Mouse (Mus musculus) left cerebral cortex, adult 11 months (tissue): ENCODE measurements around the gene Arhgap8.
"Not testable (repeated sequence)": the region's sequence is repeated elsewhere in the genome, so short reads cannot be mapped to it uniquely, and the experiment has no call there.

Source experiments
- DNase-seq: peaks from one replicate; pipeline ENCODE4 v3.0.0; 2022; ENCODE audit warnings: low spot score

Gene Arhgap8

DNA sequence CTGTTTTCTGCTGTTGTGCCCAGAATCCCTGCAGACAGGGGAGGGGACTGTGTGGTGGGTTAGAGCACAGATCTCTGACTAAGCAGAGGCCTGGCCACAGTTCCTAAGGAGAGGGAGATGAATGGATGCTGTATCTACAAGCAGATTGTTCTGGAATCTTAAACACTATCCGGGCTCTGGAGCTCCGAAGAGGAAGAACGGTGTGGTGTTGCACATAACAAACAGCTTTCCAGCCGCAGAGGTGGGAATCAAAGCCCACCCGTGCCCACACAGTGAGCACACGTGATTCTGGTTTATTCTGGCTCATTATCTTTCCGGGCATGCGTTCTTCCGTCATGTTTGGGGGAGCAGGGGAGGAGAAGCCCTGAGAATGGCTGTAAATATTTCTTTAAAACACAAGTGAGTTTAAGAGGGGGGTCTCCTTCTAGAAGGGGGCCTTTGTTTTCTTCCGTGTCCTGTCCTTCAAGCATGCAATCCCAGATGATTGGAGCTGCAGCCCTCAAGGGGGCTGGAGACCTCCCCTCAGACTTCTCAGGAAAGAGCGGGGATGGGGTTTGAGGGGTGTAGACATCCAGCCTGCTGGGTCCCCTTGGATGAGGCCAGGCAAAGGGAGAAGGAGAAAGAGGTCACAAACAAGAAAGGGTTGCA, 16.6 kb downstream of the Arhgap8 start:
- no peak for DNase-seq

DNA sequence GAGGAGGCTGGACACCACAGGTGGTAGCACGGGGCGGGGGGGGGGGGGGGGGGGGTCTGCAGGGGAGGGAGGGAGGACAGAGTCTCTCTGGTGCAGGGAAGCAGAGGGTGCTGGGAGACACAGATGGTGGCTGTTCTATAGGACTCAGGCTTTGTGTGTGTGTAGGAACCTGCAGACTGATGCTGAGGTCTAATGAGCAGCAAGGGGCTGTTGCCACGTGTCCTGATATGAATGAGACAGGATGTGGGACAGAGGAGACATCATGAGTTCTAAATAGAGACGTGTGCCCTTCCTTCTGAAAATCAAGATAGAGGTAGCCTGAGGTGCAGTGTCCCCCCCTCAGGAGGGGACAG, 17.1 kb downstream of the Arhgap8 start:
- DNase-seq, result no peak

- no peak for DNase-seq
Observed at GRCm38 (mm10) chr15:84738246-84738645, 18.4 kb downstream of the Arhgap8 start.

DNA sequence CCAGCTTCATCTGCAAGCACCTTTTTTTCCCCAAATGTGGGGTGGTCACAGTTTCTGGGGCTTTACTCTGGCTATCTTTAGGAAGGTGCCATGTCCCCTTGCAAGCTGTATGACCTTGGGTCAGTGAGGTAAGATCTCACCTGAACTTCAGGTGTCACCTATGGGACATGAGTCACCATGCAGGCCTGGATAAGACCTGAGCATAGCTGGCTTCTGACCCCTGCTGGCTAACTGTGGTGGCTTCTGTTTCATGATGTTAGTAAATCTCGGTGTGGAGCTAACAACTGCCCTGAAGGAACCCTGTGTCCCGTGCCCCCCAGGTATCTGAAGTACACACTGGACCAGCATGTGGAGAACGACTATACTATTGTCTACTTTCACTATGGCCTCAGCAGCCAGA, 21.7 kb downstream of the Arhgap8 start:
- DNase-seq, result no peak

DNA sequence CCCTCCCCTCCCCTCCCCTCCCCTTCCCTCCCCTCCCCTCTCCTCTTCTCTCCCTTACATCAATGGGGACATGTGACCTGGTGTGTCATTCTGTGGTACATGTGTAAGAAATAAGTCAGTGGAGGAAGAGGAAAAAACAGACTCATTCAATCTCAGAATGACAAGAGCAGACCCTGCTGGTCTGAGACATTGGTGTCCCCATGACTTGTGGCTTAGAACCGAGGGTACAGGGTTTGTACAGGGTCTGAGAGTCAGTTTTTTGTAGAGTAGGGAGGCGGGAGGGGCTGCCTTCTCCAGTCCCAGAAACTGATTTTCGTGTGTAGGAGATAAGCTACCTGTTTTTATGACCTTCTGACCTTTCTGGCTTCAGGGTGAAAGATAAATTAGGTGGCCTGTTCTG, 23.5 kb downstream of the Arhgap8 start:
- no peak for DNase-seq

GRCm38 (mm10) chr15:84744308-84744707, 24.5 kb downstream of the Arhgap8 start:
- DNase-seq, result no peak

- no peak for DNase-seq
Observed at GRCm38 (mm10) chr15:84745831-84746230, 26.0 kb downstream of the Arhgap8 start.

- DNase-seq, result peak; percentile 30
Observed at GRCm38 (mm10) chr15:84754987-84755386, 35.1 kb downstream of the Arhgap8 start.

DNA sequence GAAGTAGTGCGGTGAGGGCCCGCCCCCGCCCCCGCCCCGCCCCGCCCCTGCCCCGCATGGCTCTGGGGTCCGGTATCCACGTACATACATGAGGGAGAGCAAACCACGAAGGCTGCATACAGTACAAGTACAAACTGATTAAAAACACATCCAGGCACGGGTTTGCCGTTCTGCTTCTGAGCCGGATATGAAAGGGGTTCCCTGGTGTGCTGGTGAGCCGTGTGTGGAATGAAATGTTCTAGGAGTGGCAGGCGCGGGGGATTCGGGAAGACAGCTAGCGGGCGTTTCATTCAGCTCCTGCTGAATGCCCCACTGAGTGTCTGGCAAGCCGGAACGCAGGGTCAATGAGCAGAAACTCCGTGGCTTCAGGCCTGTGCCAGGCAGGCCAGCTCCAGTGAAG, 36.6 kb downstream of the Arhgap8 start:
- DNase-seq, result no peak

DNA sequence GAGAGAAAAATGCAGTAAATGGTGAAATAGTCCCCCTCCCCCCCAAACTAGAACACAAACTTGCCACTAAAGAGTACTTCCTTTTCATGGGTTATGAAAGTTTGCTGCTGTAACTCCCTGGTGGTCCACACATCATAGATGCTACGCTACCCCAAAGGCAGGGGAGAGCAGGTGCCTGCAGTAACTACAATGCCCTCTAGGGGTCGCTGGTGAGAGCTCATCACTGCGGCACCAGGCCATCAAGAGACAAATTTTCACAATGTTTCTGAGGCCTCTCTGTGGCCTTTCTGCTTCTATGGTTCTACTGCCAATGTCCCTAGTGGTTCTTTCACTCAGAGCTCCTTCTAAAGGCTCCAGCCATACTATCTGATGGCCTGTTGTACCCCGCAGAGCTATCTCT, 38.6 kb downstream of the Arhgap8 start:
- DNase-seq, result no peak

DNA sequence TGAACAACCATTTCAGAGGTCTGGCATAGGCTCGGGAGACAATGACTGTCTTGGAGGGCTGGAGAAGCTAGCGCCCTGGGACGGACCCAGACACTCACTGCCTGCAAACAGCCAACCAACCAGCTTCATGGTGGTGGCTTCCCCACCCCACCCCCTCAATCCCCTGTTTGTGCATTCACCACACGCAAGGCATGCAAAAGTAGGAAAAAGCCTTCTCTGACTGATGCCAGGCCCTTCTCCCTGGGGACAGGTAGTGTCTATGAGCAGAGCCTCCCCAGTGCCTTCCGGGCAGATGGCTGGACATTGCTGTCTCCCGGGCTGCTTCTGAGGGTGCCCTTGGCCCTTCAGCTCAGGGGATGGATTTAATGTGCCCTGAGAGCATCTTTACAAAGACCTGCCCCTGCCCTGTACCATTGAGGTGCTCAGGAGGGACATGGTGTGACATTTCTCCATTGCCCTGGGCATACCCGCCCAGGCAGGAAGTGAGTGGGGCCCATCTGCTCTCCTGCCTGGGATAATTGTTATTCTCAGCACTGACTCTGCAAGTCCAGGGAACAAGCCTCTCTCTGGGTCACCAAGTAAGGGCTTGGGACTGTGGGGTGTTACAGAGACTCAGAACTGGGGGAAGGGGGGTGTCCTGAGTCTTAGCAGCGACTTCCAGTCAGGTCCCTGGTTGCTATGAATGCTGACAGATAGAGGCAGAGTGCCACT, 43.0 kb downstream of the Arhgap8 start:
- no peak for DNase-seq

DNA sequence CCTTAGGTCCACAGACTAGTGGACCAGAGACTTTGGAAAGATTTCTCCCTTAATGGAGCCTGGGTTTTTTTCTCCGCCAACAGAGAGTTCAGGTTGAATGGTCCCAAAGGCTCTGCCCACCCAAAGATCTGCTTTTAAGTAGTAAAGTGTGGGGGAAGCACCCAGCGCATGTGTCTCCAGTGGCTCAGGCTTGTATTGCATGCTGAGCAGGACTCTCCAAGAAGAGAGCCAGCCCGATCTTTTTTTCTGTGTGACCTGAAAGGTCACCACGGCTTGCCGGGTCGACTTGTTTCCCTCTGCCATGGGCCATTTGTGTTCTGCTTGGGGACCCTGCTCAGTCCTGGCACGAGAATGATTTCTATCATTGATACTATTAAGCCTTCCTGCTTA, 43.6 kb downstream of the Arhgap8 start:
- no peak for DNase-seq

DNA sequence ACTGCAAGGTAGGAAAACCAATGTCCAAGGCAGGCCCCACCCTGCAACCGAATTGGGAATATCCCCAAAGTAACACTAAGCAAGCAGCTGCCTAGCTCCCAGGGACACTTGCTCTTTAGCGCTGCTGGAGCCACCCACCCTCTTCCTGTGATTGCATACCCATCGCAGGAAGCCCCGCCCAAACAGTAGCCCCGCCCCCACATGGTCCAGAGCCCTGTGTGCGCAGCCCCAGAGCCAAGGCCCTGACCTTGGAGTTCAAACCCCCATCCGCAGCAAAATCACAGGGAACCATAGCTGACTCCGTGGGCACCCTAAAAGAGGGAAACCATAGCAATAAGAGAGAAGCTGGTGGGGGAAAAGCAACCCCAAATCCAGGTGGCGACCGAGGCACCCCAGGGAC, 46.8 kb downstream of the Arhgap8 start:
- DNase-seq, result no peak

DNA sequence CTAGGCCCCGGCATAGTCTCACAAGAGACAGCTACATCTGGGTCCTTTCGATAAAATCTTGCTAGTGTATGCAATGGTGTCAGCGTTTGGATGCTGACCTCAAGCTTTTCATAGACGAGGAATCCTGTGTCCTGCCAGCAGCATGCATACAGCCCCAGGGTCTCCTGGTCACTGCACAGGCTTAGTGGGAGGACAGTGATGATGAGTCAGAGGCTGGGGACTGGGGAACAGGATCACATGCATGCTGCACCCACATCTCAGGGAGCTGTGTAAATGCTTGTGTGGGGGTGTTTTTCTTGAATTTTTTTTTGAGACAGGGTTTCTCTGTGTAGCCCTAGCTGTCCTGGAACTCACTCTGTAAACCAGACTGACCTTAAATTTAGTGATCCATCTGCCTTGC, 48.7 kb downstream of the Arhgap8 start:
- not testable (repeated sequence) for DNase-seq

DNA sequence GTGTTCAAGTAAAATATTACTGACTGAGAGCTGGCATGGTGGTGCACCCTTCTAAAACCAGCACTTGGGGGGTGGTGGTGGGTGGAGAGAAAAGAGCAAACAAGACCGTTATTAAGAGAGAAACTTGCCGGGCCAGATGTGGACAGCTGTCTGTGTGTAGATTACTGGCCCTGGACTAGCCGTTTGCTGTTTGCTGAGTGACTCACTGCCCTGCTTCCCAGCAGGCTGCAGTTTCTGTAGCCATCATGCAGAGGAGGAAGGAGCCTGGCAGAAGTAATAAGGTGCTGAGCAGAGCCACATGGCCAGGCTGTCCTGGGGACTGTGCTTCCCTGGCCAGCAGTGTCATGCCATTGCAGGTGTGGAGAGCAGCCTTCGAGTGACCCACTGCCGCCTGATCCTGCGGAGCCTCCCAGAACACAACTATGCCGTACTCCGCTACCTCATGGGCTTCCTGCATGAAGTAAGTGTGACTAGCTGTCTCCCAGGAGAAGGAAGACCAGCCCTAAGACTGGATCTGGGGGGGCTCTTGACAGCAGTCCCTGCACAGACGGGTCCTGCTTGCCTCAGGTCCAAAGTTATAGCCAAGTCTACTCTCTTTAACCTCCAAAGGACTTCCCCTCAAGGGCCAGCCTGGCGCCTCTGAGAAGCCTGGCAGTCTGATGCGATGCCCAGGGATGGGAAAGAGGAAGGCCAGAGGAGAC, 49.9 kb downstream of the Arhgap8 start:
- no peak for DNase-seq

GRCm38 (mm10) chr15:84772191-84773111, 52.6 kb downstream of the Arhgap8 start:
- DNase-seq, result no peak

- DNase-seq, result no peak
Observed at GRCm38 (mm10) chr15:84775421-84776174, 55.7 kb downstream of the Arhgap8 start.

DNA sequence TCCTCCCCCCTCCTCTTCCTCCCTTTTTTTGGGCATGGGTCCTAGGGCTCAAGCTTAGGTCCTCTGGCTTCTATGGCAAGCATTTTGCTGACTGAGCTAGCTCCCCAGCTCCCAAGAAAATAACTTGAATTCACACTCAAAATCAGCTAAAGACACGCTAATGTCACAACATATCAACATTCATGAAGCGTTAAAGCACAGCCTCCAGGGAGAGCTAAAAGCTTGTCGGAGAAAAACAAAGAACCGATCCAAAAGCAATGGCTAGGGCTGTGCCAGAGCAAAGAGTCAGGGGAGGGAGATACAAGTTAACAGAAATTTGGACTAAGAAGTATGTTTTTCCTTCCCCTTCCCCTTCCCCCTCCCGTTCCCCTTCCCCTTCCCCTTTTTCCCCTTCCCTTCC, 58.7 kb downstream of the Arhgap8 start:
- DNase-seq, result no peak

- no peak for DNase-seq
Observed at GRCm38 (mm10) chr15:84784812-84785211, 65.0 kb downstream of the Arhgap8 start.

DNA sequence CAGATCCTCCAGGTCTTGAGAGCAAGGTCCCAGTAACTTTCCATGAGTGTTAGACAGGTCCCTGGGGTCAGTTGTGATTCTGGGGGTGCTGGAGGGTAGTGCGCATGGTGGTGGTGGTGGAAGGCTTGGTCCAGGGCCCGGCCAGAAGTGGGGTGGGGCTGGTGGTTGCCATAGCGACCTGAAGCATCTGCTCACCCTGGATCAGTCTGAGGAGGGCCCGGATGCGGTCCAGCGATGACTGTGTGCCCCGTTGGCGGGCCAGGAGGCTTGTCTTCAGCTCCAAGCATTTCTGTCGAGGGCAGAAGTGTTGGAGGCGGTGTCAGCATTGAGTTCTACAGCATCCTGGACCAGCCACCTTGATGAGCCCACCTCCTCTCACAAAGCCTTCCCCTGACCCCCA, 67.3 kb downstream of the Arhgap8 start:
- DNase-seq, result no peak

- no peak for DNase-seq
Observed at GRCm38 (mm10) chr15:84793649-84794048, 73.8 kb downstream of the Arhgap8 start.

DNA sequence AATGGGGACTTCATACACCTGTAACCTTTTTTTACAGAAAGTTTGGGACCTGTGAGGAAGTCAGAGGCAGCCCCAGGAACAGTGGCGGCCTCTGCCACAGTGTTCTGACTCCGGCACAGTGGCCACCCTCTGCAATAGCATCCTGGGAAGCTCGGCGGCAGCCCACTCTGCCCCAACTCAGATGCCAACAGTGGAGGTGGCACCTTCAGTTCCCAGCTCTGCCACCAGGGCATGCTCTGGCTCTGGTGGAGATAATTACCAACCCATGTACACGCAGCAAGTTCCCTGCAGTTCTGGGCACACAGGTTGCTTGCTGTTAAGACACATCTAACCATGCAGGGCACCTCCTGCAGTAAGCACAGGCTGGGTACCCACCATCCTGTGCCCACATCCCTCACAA, 80.3 kb downstream of the Arhgap8 start:
- no peak for DNase-seq
